Mouse (Mus musculus) yolk sac, embryonic 10.5 days (tissue): ENCODE results near the gene Gm13693.
A peak's percentile ranks its signal among the peaks of the same experiment; 100 is the strongest.
"Not testable (repeated sequence)": the region's sequence is repeated elsewhere in the genome, so short reads cannot be mapped to it uniquely, and the experiment has no call there.

ENCODE experiments used
- DNase-seq: peaks from one replicate; pipeline ENCODE4 v3.0.0-alpha.2; 2017; ENCODE audit warnings: low spot score

The Gm13693 gene

DNA sequence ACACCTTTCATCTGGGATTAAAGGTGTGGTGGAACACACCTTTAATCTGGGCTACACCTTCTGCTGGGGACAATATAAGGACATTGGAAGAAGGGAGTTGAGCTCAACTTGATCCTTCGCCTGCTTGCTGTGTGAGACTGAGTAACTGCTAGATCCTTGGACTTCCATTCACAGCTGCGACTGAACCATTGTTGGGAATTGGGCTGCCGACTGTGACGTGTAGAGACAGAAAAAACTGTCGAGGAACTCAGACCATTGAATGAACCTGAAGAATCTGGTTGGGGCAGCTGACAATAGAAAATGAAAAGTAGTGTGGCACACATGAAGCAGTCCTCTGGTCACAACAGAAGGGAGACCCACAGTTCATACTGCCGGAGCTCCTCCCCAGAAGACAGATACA is at the start of gene Gm13693:
TSS of gene Gm13693 (plus strand) at position 301 of the 400 bp plus-strand sequence.
- not testable (repeated sequence) for DNase-seq

DNA sequence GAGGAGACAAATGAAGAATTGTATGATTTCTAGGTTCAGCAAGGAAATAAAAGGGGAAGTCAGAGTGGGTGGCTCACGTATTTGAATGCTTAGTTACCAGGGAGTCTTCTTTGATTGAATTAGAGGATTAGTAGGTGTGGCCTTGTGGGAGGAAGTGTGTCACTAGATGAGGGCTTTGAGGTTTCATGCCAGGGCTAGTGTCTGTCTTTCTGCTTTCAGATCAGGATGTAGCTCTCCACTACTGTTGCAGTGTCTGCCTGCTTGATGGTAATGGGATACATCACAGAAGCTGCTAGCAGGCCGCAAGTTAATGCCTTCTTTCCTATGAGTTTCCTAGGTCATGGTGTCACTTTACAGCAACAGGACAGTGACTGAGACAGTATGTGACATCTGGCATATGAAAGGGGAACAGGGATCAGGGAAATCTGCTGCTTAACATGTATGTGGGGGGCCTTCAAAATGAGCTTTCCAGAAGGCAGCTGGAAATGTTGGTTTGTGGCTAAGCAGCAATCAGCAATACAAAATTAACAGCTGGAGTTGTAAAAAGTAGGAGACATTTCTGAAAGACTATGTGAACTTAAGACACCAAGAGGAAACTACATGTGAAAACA is 31.7 kb upstream of the Gm13693 start:
- no peak for DNase-seq

DNA sequence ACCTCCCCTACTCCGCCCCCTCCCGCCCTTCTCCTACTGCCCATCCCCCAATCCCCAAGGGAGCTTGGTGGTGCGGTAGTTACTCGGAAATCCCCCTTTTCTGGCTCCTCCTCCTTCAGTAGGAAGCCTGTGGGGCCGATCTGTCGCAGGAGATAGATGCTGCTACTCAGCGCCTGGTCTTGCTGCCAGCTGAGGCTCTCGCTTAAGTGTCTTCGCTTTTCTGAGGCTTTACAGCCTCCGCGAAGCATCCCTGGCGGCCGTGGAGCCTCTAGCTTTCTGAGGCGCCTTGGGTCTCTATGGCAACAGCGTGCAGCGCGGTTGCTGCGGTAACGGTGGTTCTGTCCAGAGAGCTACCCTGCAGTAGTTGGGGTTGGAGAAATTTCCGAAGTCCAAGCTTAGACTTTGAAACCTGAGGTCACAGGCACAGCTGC is 20.4 kb upstream of the Gm13693 start, which contains the start of gene Zswim2:
TSS of gene Zswim2 (minus strand) at position 298 of the 431 bp plus-strand sequence.
- peak; percentile 45 for DNase-seq

DNA sequence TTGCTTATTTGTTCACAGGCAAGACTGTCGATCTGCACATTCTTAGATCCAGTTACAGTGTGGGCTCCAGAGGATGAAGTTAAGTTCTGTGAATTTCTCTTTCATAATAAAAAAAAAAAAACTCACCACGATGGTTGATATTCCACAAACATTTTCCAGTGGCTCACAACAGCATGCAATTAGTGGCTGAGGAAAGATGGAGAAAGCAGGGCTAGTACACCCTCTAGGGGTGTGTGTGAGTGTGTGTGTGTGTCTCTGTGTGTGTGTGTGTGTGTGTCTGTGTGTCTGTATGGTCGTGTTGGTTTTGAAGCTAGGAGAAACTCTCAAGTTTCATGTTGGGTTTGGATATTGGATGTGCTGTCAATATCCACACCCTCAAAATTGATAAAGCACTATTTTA is 19.9 kb upstream of the Gm13693 start:
- DNase-seq: no peak

DNA sequence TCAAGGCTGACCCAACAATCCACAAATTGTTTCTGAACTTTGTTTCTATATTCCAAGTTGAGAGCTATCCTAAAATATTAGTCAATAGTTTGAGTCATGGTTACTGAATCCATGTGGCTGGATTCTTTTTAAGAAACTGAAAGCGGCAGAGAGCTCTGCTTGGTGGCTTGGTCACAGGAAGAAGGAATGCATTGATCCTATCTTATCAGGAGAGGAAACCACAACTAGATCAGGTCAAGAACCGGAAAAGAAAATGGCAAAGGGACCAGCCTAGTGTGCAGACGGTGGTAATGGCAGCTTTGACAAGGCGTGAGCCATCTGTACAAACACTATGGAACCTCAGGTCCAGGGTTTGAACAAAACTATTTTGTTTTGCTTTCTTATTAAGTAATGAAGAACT is 19.5 kb upstream of the Gm13693 start:
- no peak for DNase-seq

DNA sequence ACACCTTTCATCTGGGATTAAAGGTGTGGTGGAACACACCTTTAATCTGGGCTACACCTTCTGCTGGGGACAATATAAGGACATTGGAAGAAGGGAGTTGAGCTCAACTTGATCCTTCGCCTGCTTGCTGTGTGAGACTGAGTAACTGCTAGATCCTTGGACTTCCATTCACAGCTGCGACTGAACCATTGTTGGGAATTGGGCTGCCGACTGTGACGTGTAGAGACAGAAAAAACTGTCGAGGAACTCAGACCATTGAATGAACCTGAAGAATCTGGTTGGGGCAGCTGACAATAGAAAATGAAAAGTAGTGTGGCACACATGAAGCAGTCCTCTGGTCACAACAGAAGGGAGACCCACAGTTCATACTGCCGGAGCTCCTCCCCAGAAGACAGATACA is 5.9 kb upstream of the Gm13693 start, which contains the start of gene Gm13698:
TSS of gene Gm13698 (plus strand) at position 301 of the 400 bp plus-strand sequence.
- not testable (repeated sequence) for DNase-seq

DNA sequence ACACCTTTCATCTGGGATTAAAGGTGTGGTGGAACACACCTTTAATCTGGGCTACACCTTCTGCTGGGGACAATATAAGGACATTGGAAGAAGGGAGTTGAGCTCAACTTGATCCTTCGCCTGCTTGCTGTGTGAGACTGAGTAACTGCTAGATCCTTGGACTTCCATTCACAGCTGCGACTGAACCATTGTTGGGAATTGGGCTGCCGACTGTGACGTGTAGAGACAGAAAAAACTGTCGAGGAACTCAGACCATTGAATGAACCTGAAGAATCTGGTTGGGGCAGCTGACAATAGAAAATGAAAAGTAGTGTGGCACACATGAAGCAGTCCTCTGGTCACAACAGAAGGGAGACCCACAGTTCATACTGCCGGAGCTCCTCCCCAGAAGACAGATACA is 5.7 kb downstream of the Gm13693 start, which contains the start of gene Gm13695:
TSS of gene Gm13695 (plus strand) at position 301 of the 400 bp plus-strand sequence.
- DNase-seq: not testable (repeated sequence)

DNA sequence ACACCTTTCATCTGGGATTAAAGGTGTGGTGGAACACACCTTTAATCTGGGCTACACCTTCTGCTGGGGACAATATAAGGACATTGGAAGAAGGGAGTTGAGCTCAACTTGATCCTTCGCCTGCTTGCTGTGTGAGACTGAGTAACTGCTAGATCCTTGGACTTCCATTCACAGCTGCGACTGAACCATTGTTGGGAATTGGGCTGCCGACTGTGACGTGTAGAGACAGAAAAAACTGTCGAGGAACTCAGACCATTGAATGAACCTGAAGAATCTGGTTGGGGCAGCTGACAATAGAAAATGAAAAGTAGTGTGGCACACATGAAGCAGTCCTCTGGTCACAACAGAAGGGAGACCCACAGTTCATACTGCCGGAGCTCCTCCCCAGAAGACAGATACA is 11.5 kb downstream of the Gm13693 start, which contains the start of gene Gm13696:
TSS of gene Gm13696 (plus strand) at position 301 of the 400 bp plus-strand sequence.
- not testable (repeated sequence) for DNase-seq

DNA sequence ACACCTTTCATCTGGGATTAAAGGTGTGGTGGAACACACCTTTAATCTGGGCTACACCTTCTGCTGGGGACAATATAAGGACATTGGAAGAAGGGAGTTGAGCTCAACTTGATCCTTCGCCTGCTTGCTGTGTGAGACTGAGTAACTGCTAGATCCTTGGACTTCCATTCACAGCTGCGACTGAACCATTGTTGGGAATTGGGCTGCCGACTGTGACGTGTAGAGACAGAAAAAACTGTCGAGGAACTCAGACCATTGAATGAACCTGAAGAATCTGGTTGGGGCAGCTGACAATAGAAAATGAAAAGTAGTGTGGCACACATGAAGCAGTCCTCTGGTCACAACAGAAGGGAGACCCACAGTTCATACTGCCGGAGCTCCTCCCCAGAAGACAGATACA is 17.3 kb downstream of the Gm13693 start, which contains the start of gene Gm13694:
TSS of gene Gm13694 (plus strand) at position 301 of the 400 bp plus-strand sequence.
- DNase-seq: not testable (repeated sequence)

DNA sequence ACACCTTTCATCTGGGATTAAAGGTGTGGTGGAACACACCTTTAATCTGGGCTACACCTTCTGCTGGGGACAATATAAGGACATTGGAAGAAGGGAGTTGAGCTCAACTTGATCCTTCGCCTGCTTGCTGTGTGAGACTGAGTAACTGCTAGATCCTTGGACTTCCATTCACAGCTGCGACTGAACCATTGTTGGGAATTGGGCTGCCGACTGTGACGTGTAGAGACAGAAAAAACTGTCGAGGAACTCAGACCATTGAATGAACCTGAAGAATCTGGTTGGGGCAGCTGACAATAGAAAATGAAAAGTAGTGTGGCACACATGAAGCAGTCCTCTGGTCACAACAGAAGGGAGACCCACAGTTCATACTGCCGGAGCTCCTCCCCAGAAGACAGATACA is 23.1 kb downstream of the Gm13693 start, which contains the start of gene Gm13697:
TSS of gene Gm13697 (plus strand) at position 301 of the 400 bp plus-strand sequence.
- not testable (repeated sequence) for DNase-seq

DNA sequence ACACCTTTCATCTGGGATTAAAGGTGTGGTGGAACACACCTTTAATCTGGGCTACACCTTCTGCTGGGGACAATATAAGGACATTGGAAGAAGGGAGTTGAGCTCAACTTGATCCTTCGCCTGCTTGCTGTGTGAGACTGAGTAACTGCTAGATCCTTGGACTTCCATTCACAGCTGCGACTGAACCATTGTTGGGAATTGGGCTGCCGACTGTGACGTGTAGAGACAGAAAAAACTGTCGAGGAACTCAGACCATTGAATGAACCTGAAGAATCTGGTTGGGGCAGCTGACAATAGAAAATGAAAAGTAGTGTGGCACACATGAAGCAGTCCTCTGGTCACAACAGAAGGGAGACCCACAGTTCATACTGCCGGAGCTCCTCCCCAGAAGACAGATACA is 28.9 kb downstream of the Gm13693 start, which contains the start of gene Gm13691:
TSS of gene Gm13691 (plus strand) at position 301 of the 400 bp plus-strand sequence.
- DNase-seq: not testable (repeated sequence)

DNA sequence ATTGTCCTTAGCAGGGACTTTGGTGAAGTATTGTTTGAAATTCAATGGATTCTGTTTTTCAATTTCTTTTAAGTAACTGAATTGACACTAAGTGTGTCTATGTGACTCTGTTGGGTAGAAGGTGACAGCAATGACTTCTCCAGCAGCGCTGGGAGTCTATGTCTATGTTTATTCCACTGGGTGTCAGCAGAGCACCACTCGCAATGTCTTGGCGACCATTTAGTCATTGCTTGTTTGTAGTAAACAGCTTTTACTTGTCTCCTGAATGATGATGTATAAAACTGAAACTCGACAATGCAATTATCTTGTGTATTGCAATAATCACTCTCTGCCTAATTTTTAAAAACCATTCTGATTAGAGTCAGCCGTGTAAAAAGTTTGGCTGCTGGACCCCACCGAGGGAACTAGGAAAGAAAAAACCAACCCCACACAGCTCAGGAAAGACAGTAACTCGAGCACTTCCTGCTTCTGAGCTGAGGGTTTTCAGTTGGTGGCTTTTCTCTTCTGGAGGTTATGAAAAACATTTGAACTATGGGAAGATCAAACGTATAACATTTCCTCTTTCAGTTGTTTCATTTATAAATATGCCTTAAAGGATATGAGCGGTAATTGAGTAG is 32.4 kb downstream of the Gm13693 start:
- not testable (repeated sequence) for DNase-seq

DNA sequence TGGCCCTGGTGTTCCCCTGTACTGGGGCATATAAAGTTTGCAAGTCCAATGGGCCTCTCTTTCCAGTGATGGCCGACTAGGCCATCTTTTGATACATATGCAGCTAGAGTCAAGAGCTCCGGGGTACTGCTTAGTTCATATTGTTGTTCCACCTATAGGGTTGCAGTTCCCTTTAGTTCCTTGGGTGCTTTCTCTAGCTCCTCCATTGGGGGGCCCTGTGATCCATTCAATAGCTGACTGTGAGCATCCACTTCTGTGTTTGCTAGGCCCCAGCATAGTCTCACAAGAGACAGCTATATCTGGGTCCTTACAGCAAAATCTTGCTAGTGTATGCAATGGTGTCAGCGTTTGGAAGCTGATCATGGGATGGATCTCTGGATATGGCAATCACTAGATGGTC is 33.2 kb downstream of the Gm13693 start:
- DNase-seq: not testable (repeated sequence)

DNA sequence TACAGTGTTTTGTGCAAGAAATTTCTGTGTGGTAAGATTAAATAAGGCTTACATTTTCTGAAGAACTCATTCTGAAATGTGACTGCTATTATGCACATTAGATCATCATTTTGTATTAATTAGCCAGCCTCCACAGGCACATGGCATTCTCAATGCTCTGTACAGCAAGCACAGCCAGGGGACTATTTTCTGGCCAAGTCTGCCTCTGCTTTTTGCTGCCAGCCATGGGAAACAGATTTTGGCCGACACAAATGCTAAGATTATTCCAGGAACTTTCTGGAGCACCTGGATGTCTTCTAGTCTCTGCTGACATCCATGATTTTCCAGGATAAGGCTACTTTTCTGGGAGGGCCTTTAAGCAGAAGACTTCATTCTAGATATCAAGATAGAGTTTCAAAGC is 47.6 kb downstream of the Gm13693 start:
- DNase-seq: no peak

DNA sequence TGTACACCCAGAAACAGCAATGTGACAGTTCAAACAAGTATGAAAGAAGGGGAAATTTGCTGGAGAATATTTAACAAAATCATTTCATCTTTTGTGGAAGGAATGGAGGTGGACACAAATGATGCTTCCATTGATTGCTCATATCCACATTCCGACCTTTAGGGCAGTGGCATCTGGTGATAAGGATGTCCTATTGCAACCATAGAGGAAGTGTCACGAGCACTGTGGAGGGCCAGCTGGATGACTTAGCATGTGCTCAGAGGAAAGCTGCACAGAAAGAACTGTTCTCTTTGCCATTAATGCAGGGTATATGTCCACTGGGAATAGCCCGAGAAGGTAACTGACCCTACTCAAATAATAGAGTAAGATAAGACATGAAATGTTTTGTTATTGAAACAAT is 48.5 kb downstream of the Gm13693 start:
- no peak for DNase-seq
